Mouse (Mus musculus) left cerebral cortex, postnatal 36 days (tissue): ENCODE measurements around the gene S100a11. TPM values are rescaled to one million over a fixed set of nuclear protein-coding genes. Genes with fewer than 3 reads are reported as not detected.

ENCODE experiments used
- DNase-seq, 2 experiments: peaks; one replicate each; pipeline ENCODE4 v3.0.0; 2021 to 2022; ENCODE audit warnings: low spot score in 2 of 2, mixed read lengths in 1 of 2
- intact Hi-C: fragments of 180-260 bp; cut with DNase I; formaldehyde crosslinking; loops from one replicate; pipeline ENCODE4 v1.15.1; 2025
- total RNA-seq, 2 experiments: library from RNA; stranded (reverse); gene quantifications; 2 replicates each; pipeline ENCODE4 v1.2.3; 2021

Gene S100a11
- total RNA-seq, 2 experiments from 2014 or later: 7.0 to 9.9 TPM

DNA sequence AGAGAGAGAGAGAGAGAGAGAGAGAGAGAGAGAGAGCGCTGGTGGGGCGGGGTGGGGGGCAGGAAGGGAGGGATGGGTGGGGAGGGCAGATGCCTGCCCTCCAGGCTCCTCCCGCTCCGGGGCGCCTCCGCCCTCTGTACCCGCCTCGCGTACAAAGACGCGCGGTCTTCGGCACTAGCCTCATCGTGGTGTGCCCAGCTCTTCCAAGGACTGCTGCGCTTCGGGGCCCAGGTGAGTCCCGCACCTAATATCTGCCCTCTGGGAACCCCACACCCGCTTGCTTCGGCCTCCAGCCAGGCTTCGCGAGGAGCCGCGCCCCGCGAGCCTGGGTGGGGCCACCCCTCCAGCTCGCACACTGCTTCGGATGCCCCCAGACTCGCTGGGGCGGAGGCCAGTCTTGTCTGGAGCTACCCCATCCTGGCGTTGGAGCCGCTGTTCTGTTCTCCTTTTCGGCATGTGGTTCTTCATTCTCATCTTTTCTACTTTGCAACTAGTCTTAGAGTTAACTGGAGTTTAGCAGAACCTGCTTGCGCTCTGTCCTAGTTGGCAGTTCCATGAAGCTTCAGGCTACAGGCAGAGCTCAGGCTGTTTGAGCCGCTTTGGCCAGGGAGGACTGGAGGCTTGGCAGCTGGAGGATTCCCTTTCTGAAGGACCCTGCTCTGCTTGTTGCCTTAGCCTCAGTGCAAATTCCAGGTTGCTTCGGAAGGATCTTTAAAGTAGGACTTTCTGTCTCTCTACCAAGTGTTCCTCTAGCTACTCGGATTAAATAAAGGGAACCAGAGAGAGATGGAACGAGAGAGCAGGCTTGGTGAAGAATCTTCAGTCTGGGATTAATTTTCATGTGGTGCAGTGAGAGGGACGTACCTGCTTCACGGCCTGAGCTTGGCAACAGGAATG is 34.9 kb downstream of the S100a11 start, which contains the start of gene S100a10:
Gene S100a10 (plus strand): TSS at position 100 of the 897 bp plus-strand sequence.
- peak in 1 of 2 experiments; percentile 22 for DNase-seq

GRCm38 (mm10) chr3:93555878-93556254 is 35.6 kb downstream of the S100a11 start:
- DNase-seq: no peak
- intact Hi-C loops: no loop called here

More for the DNA sequence above, 34.9 kb downstream of the S100a11 start, which contains the start of gene S100a10:
- intact Hi-C loops: no loop called here

DNA sequence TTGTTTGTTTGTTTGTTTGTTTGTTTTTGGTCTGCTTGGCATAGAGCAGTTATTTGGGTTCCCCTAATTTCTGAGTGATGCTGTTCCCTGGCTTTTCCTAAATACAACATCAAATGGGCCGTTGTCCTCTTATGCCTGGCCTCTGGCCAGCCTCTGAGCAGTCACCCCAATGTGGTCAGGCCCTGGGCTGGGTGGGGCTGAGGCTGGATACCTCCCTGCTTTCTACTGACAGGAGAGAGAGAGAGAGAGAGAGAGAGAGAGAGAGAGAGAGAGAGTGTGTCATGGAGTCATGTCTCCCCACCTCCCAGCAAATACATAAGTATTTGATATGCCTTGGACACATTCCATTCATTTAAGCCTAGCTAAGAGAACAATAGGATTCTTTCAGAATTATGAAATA is 36.3 kb downstream of the S100a11 start:
- DNase-seq: no peak
- intact Hi-C loops: no loop called here

DNA sequence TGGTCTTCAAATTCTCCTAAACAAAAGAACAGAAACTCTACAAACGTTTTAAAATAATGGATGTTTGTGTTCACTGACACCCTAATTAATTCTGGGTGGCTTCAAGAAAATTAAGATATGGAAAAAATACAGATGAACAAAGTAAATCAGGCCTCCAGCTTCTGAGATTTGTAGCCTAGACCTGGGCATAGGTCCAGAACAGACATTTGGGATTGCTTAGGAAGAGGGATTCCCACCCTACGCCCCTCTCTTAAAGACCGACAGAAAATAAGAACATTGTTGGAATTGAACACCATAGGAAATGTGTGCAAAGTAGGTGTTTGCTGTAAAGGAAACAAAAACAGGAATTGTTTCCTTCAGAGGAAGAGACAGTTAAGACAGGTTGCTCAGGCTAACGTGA is 37.2 kb downstream of the S100a11 start:
- intact Hi-C loops: no loop called here
- no peak for DNase-seq

DNA sequence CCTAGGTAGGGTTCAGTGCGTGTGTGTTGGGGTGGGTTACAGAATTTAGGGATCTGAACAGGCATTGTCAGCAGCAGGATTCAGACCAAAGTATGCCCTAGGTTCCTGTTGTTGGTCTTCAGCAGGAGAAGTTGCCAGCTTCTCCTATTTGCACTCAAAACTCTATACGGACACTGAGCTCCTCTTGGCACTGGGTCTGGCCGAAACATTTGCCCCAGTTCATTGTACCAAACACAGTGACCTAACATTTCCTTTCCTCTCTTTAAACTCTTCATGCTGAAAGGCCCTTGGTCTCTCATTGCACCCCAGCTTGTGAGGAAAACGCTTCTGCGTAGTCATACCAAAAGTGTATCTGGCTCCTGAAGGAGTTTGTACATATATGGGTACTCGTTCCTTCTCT is 39.7 kb downstream of the S100a11 start:
- DNase-seq: no peak
- intact Hi-C loops: no loop called here

DNA sequence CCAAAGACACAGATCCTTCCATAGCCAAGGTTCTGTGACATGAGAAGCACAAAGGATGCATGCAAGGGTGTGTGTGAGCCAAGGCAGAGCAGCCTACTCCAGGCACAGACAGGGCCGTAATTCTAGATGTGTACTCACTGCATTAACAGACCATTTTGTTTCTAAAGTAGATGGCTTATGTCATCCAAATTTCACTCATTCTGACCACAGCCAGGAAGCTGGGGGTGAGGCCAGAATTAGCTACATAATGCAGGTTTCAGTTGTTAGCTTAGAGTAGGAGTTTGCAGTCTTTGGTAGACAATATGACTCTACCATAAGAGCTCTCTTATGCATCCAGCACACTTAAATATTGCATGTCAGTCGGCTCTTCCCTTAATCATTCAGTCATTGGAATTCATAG is 42.1 kb downstream of the S100a11 start:
- intact Hi-C loops: no loop called here
- DNase-seq: no peak

GRCm38 (mm10) chr3:93563216-93563615 is 42.9 kb downstream of the S100a11 start:
- intact Hi-C loops: no loop called here
- DNase-seq: peak in 1 of 2 experiments; percentile 29

DNA sequence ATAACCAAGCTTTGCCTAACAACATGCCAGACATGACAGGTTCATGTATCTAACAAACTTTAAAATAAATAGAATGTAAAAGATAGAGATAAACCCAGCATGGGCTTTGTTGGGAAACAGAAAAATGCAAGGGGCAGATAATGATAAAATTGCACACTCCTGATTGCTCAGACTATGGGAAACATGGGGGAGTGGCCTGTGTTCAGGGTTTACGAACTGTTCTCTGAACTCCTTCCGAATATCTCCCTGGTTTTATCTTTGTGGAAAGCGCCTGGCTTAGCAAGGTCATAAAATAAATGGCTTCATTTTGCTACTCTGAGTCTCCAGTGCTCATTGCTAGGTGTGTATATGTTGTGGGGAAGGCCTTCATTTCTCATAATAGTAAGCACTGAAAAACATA is 46.6 kb downstream of the S100a11 start:
- no peak for DNase-seq
- intact Hi-C loops: no loop called here

DNA sequence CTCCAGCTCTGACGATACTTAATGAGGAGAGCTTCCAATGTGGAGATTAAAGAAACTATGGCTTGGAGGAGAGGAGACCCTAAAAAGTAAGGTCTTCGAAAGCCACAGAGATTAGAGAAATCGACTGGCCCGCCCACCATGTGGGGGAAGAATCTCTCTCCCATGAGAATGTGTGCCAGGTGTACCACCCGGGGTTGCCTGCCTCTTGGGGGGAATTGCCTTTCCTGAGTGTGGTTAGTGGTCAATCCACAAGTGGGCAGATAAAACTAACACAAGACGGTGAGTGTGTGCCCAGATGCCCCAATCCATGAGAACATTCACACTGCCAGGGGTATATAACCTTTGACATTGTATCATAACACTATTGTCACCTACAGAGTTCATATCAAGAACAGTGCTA is 47.4 kb downstream of the S100a11 start:
- no peak for DNase-seq
- intact Hi-C loops: no loop called here

DNA sequence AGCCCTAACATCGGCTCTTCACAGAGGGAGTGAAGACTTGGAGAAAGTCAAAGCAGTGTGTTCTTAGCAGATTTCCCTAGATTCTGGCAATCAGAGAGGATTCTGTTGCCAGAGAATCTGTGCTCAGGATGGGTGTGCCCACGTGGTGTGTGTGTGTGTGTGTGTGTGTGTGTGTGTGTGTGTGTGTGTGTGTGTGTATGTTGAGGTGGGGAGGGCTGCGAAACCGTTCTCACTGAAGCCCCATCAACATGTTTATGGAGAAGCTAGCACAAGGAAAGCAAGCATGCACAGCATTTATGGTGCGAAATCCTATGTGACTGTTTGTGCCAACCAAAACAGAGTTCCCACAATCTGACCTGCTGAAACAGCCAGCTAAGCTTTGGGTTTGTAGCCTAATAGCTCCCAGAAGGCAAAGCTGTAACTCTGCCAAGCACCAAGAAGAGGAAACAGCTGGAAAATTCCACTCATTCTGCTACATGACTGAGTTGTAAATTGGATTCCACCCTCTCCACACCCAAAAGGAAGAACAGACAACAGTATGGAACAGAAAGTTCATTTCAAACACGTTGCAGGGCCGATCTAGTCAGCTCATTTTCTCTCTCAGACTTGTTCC is 48.2 kb downstream of the S100a11 start:
- intact Hi-C loops: no loop called here

GRCm38 (mm10) chr3:93569046-93569445 is 48.8 kb downstream of the S100a11 start:
- no peak for DNase-seq
- intact Hi-C loops: no loop called here

More for the DNA sequence above, 48.2 kb downstream of the S100a11 start:
- peak; percentile 21 to 53 for DNase-seq

DNA sequence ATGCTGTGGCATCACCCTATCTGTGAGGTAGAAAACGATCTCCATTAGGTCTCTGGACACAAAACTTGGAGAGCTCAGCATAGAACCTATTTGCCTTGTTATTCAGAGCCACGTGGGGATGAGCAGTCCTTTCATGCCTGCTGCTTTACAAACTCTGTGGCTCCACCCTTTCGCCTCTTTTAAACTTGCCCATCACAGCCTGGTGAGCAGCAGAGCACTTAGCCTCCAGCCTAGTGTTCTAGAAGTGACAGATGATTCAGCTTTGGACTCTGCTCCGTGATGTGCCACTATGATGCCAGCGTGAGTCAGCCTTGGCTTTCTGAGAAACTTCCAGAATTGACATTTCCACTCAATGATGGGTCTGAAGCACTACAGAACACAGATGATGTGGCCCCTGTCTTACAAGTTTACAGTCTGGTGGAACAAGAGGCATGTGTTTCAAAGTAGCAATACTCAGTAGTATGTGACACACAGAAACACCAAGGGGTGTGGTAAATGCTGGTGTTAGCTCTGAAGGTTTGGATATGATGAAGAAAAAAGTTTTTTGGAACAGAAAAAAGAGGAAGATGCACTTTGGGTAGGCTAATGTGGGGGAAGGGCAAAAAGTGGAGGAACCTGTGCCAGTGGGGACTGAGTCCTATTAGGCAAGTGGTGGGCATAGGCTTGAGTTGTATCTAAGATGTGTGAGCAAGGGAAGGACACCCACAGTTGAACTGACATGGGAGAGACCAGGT is 51.9 kb downstream of the S100a11 start:
- intact Hi-C loops: no loop called here
- no peak for DNase-seq

Other genes with a start within 250 kb of the S100a11 start
- not detected for gene Flg, start 247.0 kb upstream of the S100a11 start, total RNA-seq
- not detected for gene Hrnr, start 200.7 kb upstream of the S100a11 start, total RNA-seq
- gene Rptn, start 126.8 kb upstream of the S100a11 start, total RNA-seq: not detected
- gene Tchh, start 78.2 kb upstream of the S100a11 start, total RNA-seq: 1 to 10 TPM; 2.0 to 2.3 TPM
- gene Tchhl1, start 51.7 kb upstream of the S100a11 start, total RNA-seq: not detected
- 10 to 100 TPM; 32.5 to 40.0 TPM for gene S100a10, start 34.6 kb downstream of the S100a11 start, total RNA-seq
- not detected for gene Tdpoz2, start 132.2 kb downstream of the S100a11 start, total RNA-seq
- not detected for gene Tdpoz1, start 155.8 kb downstream of the S100a11 start, total RNA-seq
- gene Gm37596, start 172.6 kb downstream of the S100a11 start, total RNA-seq: not detected